Mouse (Mus musculus): ENCODE measurements around the gene 1810010D01Rik.

DNA sequence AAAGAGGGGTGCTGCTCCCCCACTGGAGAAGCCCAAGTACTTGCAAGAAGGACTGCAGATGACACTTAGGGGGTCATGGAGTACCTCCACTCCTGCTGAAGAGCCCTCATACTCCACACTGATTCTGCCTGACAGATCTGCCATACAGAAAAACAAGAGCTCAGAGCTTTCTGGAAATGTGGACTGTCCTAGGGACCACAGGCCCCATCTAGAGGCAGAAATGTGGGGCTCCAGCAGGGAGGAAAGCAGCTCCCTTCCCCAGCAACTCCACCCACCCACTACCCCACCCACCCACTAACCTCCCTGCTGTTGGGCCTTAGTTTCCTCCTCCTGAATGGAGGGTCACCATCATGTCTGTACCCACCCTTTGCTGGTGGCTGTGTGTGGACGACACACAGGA, 8.7 kb upstream of the 1810010D01Rik start:
- no peak for TF ChIP-seq CTCF (IDR thresholded peaks at IDR 0.05; ENCODE audit: control insufficient read depth, insufficient read depth, low read length)
- TF ChIP-seq POLR2A (IDR thresholded peaks at IDR 0.05; ENCODE audit: borderline replicate concordance, control insufficient read depth, low read depth, low read length): no peak

Measured in bone marrow, adult 2 months (tissue).